Mouse (Mus musculus) embryonic fibroblast, embryonic 13.5 days (primary cell): ENCODE measurements around the gene Rapgef5.

ENCODE experiments used
- CTCF ChIP-seq: IDR thresholded peaks from 2 replicates; pipeline ENCODE4 v1.5.1; 2011; ENCODE audit warnings: mild to moderate bottlenecking, control low read depth, low read length, moderate library complexity, borderline replicate concordance; ENCODE audit not compliant: insufficient read depth
- POLR2A ChIP-seq: IDR thresholded peaks from 2 replicates; pipeline ENCODE4 v1.6.1; 2011; ENCODE audit warnings: low read depth, mild to moderate bottlenecking, control low read depth, low read length, moderate library complexity

- TF ChIP-seq CTCF (no peak), POLR2A (no peak)
These were observed 19.6 kb upstream of the Rapgef5 start for GRCm38 (mm10) chr12:117496501-117497176.
